Mouse (Mus musculus): ENCODE results near the gene Sppl2a. TPM values are rescaled to one million over a fixed set of nuclear protein-coding genes. Genes with fewer than 3 reads are reported as not detected.
"Not testable (repeated sequence)": the region's sequence is repeated elsewhere in the genome, so short reads cannot be mapped to it uniquely, and the experiment has no call there.

The Sppl2a gene
- polyA plus RNA-seq, 1 experiment from 2014 or later, result 30.6 TPM

DNA sequence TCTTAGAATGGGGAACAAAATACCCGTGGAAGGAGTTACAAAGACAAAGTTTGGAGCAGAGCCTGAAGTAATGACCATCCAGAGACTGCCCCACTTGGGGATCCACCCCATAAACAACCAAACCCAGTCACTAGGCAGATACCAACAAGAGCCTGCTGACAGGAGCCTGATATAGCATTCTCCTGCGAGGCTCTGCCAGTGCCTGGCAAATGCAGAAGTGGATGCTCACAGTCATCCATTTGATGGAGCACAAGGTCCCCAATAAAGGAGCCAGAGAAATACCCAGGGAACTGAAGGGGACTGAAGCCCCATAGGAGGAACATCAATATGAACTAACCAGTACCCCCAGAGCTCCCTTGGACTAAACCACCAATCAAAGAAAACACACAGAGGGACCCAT is 50.3 kb downstream of the Sppl2a start:
- not testable (repeated sequence) for H3K4me1 ChIP-seq (ENCODE audit: control insufficient read depth, insufficient read depth, low read length); H3K27me3 ChIP-seq (ENCODE audit: control insufficient read depth, insufficient read depth, low read length); H3K9ac ChIP-seq (ENCODE audit: low read length); H3K36me3 ChIP-seq (ENCODE audit: control insufficient read depth, insufficient read depth, low read length); H3K27ac ChIP-seq (ENCODE audit: low read depth, low read length); H3K9me3 ChIP-seq (ENCODE audit: control insufficient read depth, low read length); H3K4me3 ChIP-seq (ENCODE audit: low read depth, low read length); H3K4me2 ChIP-seq; DNase-seq (ENCODE audit: low spot score, missing footprints); ATAC-seq (ENCODE audit: low FRiP score)
- WGBS, result 65% methylated on average over 2 of the region's 2 CpGs

- H3K36me3 ChIP-seq (ENCODE audit: control insufficient read depth, insufficient read depth, low read length), result no peaks in the 10 kb centered on the region
- H3K9me3 ChIP-seq (ENCODE audit: control insufficient read depth, low read length), result no peaks in the 10 kb centered on the region
- 100% methylated on average over 1 of the region's 1 CpGs for WGBS
- no peak overlapping the region for H3K4me3 ChIP-seq (ENCODE audit: low read depth, low read length)
- no peaks in the 10 kb centered on the region for H3K27me3 ChIP-seq (ENCODE audit: control insufficient read depth, insufficient read depth, low read length)
- DNase-seq (ENCODE audit: low spot score, missing footprints), result no peak
- no peak overlapping the region for H3K27ac ChIP-seq (ENCODE audit: low read depth, low read length)
- ATAC-seq (ENCODE audit: low FRiP score), result no peak
- no peak overlapping the region for H3K4me2 ChIP-seq
- no peak overlapping the region for H3K9ac ChIP-seq (ENCODE audit: low read length)
- H3K4me1 ChIP-seq (ENCODE audit: control insufficient read depth, insufficient read depth, low read length), result peaks cover 5% of the 10 kb centered on the region
Measured at GRCm38 (mm10) chr2:126877991-126878390, 55.0 kb downstream of the Sppl2a start.

DNA sequence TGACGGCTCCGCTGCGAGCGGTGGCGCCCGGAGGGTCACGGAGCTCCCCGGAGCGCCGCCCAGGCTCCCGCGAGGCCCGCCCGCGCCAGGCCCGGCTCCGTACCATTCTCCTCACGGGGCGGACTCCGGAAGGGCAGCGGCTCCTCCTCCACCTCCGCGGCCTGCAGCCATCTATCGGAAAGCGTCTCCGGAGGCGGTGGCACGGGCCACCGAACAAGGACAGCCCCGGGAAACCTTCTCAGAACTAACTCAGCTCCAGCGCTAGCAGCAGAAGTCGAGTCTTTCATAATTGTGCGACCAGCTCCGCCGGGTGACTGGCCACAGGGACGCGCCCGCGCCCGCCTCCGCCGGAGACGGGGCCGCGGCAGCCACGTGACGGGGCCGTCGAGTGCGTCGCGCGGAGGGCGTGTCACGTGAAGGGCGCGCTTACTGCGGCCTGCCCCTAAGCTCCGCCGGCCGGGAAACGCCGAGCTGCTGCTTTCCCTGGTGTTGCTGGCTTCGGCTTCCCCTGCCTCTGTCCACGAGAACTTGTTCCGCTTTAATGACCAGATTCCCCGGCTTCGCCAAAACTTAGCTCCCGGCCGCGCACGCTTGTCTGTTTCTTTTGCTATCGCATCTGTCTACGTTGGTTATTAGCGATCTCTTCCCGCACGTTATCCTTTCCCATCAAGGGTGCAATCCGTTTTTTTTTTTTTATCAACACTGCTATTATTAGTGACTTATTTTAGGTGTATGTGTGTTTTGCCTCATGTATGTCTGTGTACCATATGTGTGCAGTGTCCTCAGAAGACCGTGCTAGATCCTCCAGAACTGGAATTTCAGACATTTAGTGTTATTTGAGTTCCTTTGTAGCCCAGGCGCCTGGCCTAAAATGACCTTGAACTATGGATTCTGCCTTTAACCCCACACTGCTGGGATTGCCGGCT is 56.9 kb downstream of the Sppl2a start, which contains the start of gene Trpm7:
TSS of gene Trpm7 (minus strand) at position 360 of the 926 bp plus-strand sequence.
- peak within 1 kb of the TSS; percentile 91 for H3K9ac ChIP-seq (ENCODE audit: low read length)
- peaks cover 5% of the 10 kb centered on the region for H3K4me1 ChIP-seq (ENCODE audit: control insufficient read depth, insufficient read depth, low read length)
- DNase-seq (ENCODE audit: low spot score, missing footprints), result peak; percentile 99
- peak within 1 kb of the TSS; percentile 64 for H3K4me2 ChIP-seq
- H3K36me3 ChIP-seq (ENCODE audit: control insufficient read depth, insufficient read depth, low read length), result no peaks in the 10 kb centered on the region
- ATAC-seq (ENCODE audit: low FRiP score), result peak; percentile 98
- peak within 1 kb of the TSS; percentile 81 for H3K4me3 ChIP-seq (ENCODE audit: low read depth, low read length)
- under 1% methylated on average over 73 of the region's 81 CpGs for WGBS
- no peaks in the 10 kb centered on the region for H3K9me3 ChIP-seq (ENCODE audit: control insufficient read depth, low read length)
- peak within 1 kb of the TSS; percentile 93 for H3K27ac ChIP-seq (ENCODE audit: low read depth, low read length)
- H3K27me3 ChIP-seq (ENCODE audit: control insufficient read depth, insufficient read depth, low read length), result no peaks in the 10 kb centered on the region

DNA sequence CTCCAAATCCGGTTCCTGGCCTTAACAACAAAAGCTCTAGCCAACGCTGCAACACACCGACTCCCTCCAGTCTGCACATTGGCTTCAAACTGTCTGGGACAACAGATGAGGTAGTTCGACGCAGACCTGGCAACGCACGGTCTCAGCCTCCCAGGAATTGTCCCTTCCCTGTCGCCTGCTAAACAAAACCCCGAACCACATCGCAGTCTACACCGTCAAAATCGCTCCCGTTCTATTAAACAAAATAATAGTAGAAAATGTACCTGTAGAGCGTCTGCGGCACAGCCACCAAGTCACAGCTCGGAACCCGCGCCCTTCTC is 57.6 kb downstream of the Sppl2a start:
- WGBS, result 0% methylated on average over 18 of the region's 18 CpGs
- H3K4me1 ChIP-seq (ENCODE audit: control insufficient read depth, insufficient read depth, low read length), result peaks cover 5% of the 10 kb centered on the region
- peak; percentile 56 for ATAC-seq (ENCODE audit: low FRiP score)
- H3K27ac ChIP-seq (ENCODE audit: low read depth, low read length), result peak overlapping the region; percentile 93
- H3K36me3 ChIP-seq (ENCODE audit: control insufficient read depth, insufficient read depth, low read length), result no peaks in the 10 kb centered on the region
- H3K27me3 ChIP-seq (ENCODE audit: control insufficient read depth, insufficient read depth, low read length), result no peaks in the 10 kb centered on the region
- peak overlapping the region; percentile 64 for H3K4me2 ChIP-seq
- H3K4me3 ChIP-seq (ENCODE audit: low read depth, low read length), result peak overlapping the region; percentile 81
- DNase-seq (ENCODE audit: low spot score, missing footprints), result peak; percentile 93
- peak overlapping the region; percentile 91 for H3K9ac ChIP-seq (ENCODE audit: low read length)
- no peaks in the 10 kb centered on the region for H3K9me3 ChIP-seq (ENCODE audit: control insufficient read depth, low read length)

DNA sequence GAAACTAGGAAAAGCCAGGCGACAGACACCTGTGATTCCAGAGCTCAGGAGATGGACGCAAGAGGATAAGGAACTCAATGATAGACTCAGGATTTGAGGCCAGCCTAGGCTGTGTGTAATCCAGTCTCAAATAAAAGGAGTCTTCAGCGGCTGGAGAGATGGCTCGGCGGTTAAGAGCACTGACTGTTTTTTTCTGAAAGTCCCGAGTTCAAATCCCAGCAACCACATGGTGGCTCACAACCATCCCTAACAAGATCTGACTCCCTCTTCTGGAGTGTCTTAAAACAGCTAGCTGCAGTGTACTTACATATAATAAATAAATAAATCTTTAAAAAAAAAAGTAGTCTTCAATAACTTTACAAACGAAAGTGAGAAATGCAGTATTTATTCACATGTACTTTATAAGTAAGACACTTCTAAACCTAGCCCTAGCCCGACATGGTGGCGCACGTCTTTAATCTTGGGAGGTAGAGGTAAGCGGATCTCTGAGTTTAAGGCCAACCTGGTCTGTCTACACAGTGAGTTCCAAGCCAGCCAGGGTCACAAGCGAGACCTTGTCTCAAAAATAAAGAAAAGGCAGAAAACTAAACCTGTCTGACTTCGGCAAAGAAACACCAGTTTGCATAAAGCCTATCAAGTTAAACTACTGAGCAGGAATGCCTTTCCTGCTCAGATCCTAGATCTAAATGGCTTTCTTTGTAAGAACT is 58.1 kb downstream of the Sppl2a start:
- no peak for ATAC-seq (ENCODE audit: low FRiP score)
- WGBS, result 28% methylated on average over 13 of the region's 13 CpGs
- DNase-seq (ENCODE audit: low spot score, missing footprints), result peak; percentile 84
- no peaks in the 10 kb centered on the region for H3K9me3 ChIP-seq (ENCODE audit: control insufficient read depth, low read length)
- H3K27ac ChIP-seq (ENCODE audit: low read depth, low read length), result peak overlapping the region; percentile 93; the same call in 1 of the 2 replicates
- peaks cover 5% of the 10 kb centered on the region for H3K4me1 ChIP-seq (ENCODE audit: control insufficient read depth, insufficient read depth, low read length)
- H3K27me3 ChIP-seq (ENCODE audit: control insufficient read depth, insufficient read depth, low read length), result no peaks in the 10 kb centered on the region
- peak overlapping the region; percentile 81 for H3K4me3 ChIP-seq (ENCODE audit: low read depth, low read length)
- peak overlapping the region; percentile 91 for H3K9ac ChIP-seq (ENCODE audit: low read length)
- peak overlapping the region; percentile 64 for H3K4me2 ChIP-seq
- H3K36me3 ChIP-seq (ENCODE audit: control insufficient read depth, insufficient read depth, low read length), result no peaks in the 10 kb centered on the region

GRCm38 (mm10) chr2:126866301-126866700 is 66.7 kb downstream of the Sppl2a start:
- no peak for DNase-seq (ENCODE audit: low spot score, missing footprints)
- H3K27me3 ChIP-seq (ENCODE audit: control insufficient read depth, insufficient read depth, low read length), result no peaks in the 10 kb centered on the region
- no peaks in the 10 kb centered on the region for H3K36me3 ChIP-seq (ENCODE audit: control insufficient read depth, insufficient read depth, low read length)
- no peak overlapping the region for H3K4me2 ChIP-seq
- H3K27ac ChIP-seq (ENCODE audit: low read depth, low read length), result no peak overlapping the region
- H3K4me1 ChIP-seq (ENCODE audit: control insufficient read depth, insufficient read depth, low read length), result no peaks in the 10 kb centered on the region
- H3K4me3 ChIP-seq (ENCODE audit: low read depth, low read length), result no peak overlapping the region
- ATAC-seq (ENCODE audit: low FRiP score), result no peak
- no peak overlapping the region for H3K9ac ChIP-seq (ENCODE audit: low read length)
- 83% methylated on average over 1 of the region's 1 CpGs for WGBS
- no peaks in the 10 kb centered on the region for H3K9me3 ChIP-seq (ENCODE audit: control insufficient read depth, low read length)

- no peak overlapping the region for H3K4me3 ChIP-seq (ENCODE audit: low read depth, low read length)
- H3K9me3 ChIP-seq (ENCODE audit: control insufficient read depth, low read length), result no peaks in the 10 kb centered on the region
- no peak overlapping the region for H3K4me2 ChIP-seq
- no peak overlapping the region for H3K9ac ChIP-seq (ENCODE audit: low read length)
- WGBS, result 91% methylated on average over 10 of the region's 10 CpGs
- no peaks in the 10 kb centered on the region for H3K4me1 ChIP-seq (ENCODE audit: control insufficient read depth, insufficient read depth, low read length)
- ATAC-seq (ENCODE audit: low FRiP score) (no peak), DNase-seq (ENCODE audit: low spot score, missing footprints) (no peak)
- no peaks in the 10 kb centered on the region for H3K36me3 ChIP-seq (ENCODE audit: control insufficient read depth, insufficient read depth, low read length)
- no peaks in the 10 kb centered on the region for H3K27me3 ChIP-seq (ENCODE audit: control insufficient read depth, insufficient read depth, low read length)
- H3K27ac ChIP-seq (ENCODE audit: low read depth, low read length), result no peak overlapping the region
Measured at GRCm38 (mm10) chr2:126865501-126866199, 67.4 kb downstream of the Sppl2a start.

DNA sequence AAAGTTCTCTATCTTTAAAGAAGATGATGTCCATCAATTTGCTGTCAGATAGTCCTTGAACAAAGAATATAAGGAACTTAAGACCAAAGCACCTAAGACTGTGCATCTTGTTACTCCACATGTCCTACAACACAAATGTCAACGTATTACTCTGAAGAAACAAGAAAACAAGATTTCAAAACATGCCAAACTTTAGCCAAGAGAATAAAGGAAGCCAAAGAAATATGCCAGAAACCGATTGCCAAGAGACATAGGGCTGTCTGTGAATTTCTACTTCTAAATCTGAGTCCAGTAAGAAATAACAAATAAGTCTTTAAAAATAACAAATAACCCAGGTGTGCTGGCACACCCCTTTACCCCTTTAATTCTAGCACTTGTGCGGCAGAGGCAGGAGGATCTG is 68.0 kb downstream of the Sppl2a start:
- Histone ChIP-seq H3K9ac (ENCODE audit: low read length) (no peak overlapping the region), H3K27ac (ENCODE audit: low read depth, low read length) (no peak overlapping the region), H3K9me3 (ENCODE audit: control insufficient read depth, low read length) (no peaks in the 10 kb centered on the region), H3K4me3 (ENCODE audit: low read depth, low read length) (no peak overlapping the region), H3K36me3 (ENCODE audit: control insufficient read depth, insufficient read depth, low read length) (no peaks in the 10 kb centered on the region), H3K27me3 (ENCODE audit: control insufficient read depth, insufficient read depth, low read length) (no peaks in the 10 kb centered on the region), H3K4me2 (no peak overlapping the region), H3K4me1 (ENCODE audit: control insufficient read depth, insufficient read depth, low read length) (no peaks in the 10 kb centered on the region)
- DNase-seq (ENCODE audit: low spot score, missing footprints) (no peak), ATAC-seq (ENCODE audit: low FRiP score) (no peak)
- whole genome bisulfite sequencing, result 94% methylated on average over 3 of the region's 3 CpGs

Measured in midbrain, embryonic 11.5 days (tissue).